Mouse (Mus musculus): Measurements from ENCODE around the gene Ell2.
"Not testable (repeated sequence)": the region's sequence is repeated elsewhere in the genome, so short reads cannot be mapped to it uniquely, and the experiment has no call there.

Ell2 gene

DNA sequence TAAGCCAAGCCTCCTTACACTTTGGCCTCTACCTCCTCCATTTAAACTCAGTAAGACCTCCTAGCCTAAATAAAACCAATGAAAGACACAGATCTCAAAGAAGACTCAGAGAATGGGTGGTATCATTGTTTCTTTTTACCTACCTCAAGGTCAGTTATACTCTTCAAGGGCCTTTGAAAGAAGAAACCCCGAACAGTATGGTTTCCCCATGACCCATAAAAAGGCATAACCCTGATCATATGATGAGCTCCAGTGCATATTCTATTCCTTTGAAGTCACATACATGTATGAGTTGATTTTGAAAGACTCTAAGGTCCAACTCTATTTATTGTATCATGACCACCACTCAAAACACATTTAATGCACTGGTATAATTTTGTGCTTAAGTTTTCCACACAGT lies at the start of gene Ell2:
Gene Ell2 (plus strand): TSS at position 301 of the 400 bp plus-strand sequence.
- no peak for DNase-seq

DNA sequence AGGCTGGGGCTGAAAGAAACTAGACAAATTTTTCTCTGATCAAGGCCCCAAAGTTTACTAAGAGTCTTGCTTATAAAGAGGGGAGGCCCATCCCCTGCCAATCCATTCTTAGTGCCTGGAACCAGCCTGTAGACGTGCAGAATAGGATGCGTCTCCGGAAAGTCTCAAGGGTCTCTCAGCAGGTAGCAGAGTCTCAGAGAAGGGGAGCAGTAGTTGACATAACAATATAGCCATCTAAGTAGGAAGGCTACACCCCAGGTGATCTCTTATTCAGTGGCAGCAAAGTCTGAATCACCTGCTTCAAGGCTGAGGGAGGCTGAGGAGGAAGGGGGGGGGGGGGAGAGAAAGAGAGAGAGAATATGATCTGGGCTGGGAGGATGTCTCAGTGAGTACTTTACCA lies 21.1 kb upstream of the Ell2 start:
- no peak for DNase-seq

DNA sequence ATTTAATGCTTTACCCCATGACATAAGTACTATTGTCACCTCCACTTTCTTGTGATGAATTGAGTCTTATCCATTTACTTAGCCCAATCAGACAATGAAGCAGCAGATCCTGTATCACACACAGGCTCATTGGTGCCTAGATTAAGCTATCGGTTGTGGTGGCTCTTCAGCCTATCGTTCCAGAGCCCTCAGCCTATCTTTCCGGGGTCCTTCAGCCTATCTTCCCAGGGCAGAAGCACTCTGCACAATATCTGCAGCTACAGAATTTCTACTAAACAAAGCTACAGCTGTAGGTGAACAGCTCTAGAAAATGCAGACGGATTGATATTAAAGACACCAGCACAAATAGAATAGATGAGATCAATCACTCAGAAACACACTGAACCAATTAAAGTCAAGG lies 19.6 kb upstream of the Ell2 start:
- DNase-seq, result no peak

DNA sequence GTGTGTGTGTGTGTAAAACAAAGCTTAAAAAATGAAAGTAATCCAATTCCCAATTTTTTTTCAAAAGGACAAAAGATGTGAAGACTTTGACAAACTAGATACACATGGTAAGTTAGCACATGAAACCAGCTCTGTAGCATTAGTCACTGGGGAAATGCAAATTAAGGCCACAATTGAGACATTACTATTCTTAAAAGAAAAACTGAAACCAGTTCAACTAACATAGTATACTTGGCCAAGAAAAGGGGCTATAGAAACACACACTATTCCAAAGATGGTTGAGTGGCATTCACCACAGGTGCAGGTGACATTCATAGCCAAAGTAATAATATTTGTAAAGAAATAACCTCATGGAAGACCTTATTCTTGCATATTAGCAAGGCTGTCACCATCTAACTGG lies 14.9 kb upstream of the Ell2 start:
- DNase-seq, result no peak

DNA sequence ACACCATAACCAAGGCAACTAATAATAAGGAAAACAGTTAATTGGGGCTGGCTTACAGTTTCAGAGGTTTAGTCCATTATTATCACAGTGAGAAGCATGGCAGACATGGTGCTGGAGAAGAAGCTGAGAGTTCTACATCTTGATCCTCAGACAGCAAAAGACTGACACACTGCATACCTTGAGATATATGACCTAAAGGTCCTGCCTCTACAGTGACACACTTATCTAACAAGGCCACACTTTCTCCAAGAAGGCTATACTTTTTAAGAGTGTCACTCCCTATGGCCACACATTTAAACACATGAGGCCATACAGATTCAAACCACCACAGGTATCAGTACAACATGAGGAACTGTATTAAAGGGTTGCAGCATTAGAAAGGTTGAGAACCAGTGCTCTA lies 13.5 kb upstream of the Ell2 start:
- no peak for DNase-seq

DNA sequence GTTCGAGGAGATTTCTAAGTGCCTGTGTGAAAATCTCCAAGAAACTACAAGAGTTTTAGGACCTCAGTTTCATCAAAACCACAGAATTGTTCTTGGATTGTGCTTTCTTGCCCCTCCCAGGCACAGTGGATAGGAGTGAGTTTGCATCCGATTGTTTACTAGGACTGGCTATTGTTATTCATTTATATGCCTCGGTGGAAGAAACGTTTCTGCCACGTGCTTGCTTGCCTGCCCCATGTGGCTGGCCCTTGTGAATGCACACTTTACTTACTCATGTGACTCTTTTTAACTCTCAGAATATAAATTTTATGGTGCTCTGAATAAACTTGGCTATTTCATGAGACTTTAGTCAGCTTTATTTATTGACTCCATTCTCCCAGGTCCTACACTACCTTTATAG lies 3.7 kb upstream of the Ell2 start:
- DNase-seq, result no peak

DNA sequence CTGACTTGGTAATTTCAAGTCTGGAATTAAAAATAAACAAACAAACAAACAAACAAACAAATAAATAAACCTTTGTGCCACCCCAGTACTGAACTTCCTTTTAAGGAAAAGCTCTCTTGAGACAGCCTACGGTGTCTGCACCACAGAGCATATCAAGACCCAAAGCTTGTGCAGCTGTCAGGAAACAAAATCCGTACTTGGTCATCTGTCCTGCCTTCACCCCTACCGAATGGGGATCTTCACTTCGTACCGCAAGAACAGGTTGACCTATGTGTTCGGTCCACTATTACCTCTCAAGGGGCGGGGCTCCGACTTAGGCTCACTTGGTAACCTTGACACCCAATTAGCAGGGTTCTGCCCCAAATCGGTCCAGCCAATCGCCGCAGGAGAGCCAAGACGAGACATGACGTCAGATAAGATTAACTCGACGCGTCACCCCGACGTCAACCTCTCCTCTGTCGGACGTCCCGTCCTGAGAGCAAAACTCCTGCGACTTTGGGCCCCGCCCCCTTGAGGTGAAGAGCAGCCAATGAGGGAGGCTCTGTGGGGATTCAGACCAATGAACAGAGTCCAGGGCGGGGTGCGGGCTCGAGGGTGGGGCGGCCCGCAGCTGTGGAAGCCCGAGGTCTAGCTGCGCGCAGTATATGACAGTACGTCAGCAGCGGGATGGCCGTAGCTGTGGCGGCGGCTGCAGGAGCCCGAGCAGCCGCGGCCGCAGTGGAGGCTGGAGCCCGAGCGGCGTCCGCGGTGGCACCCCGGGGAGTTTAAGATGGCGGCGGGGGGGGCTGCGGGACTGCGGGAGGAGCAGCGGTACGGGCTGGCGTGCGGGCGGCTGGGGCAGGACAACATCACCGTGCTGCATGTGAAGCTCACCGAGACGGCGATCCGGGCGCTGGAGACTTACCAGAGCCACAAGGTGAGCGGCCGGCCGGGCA lies 592 bp downstream of the Ell2 start:
- DNase-seq, result peak; percentile 83 to 86

DNA sequence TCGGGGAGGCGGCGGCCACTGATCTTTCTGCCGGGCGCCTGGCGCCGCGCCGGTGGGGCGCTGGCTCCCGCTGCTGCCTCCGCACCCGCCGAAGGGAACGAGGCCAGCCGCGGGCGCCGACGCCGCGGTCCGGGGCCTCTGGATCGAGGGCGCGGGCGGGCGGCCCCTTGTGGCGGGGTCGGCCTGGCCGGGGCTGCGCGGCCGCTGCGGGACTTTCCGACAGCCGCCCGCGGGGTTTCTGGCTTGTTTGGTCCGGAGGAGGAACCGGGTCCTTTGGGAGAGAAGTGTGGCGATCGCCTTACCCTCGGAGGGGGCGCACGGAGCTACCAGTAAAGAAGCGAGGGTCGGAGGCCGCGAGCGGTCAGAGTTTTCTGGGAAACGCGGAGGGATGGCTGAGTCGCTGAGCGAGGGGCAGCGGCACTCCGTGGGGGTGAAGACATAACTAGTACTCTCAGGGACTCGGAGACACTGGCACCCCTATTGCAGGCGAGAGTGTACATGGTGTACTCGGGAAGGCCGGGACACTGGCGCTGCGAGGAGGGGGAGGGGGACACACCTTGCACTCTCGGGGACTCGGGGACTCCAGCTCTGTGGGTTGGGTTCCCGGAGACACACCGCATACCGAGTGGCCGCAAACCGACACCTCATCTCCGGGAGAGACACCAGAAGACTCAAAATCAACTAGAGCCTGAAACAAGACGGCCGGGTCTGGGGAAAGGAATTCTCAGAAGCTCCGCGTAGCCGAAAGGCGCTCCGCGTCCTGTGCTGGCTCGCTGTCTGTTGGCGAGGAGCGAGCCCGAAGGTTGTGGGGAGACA lies 1.5 kb downstream of the Ell2 start:
- peak; percentile 60 to 61 for DNase-seq

DNA sequence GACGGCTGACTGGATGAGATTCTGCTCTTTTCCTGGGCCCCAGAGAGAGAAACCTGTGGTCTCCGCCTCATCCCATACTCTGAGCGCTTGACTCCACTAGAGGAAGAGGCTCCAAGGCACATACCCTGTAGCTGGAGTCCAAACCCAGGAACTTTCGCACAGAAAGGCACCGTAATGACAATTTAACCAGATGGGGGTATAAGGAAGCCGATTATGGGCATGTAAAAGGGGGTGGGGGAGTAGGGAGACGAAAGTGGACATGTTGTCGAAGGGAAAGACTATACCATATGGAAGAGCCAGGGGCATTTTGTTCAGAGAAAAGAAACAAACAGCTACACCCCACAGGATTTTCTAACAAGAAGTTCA lies 2.1 kb downstream of the Ell2 start:
- DNase-seq, result no peak

DNA sequence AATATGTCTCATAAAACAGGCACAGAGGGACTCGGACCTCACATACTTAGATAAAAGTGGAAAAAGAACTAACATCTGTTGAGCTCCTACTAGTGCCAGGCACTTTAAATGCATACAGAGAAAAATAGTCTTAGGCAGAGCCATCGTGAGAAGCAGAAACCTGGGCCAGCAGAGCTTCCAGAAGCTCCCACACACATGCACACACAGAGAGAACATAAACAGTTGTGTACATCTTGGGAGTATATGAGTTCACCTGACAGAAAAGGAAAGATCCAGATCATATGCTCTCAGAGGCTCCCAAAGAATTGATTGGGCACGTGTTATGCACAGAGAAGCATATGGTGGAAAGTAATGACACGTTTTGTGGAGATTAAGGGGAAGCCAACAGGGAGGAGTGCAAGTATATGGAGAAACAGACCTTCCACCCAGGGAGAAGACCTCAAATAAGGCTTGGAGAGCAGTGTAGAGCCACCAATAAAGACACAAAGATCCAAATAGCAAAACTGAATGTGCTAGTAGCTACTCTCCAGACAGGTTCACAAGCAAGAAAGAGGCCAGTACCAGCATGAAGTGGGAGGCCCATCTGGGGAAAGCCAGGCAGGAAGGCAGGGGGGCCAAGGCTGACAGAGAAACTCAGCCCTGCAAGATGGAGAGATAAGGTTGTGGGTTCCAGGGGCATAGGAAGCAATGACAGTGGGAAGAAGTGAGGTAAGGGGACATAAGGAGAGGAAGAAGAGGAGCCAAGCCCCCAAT lies 2.6 kb downstream of the Ell2 start:
- DNase-seq, result peak in 1 of 2 experiments; percentile 3

DNA sequence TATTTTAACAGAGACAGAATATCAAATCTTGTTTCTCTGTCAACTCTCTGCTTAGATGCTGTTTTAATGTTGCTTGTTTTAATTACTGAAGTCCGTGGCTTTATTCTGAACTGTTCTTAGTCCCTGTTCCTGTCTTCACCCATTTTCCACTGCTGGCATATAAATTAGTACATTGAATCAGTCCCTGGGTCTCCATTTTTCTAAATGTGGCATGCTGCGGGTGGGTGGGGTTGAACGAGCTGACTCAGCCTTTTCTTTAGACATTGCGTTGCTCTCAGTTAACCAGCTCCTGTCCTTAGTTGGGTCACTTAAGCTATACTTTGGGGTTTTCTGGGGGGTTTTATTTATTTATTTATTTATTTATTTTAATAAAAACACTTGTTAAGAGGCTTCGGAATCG lies 3.6 kb downstream of the Ell2 start:
- no peak for DNase-seq

DNA sequence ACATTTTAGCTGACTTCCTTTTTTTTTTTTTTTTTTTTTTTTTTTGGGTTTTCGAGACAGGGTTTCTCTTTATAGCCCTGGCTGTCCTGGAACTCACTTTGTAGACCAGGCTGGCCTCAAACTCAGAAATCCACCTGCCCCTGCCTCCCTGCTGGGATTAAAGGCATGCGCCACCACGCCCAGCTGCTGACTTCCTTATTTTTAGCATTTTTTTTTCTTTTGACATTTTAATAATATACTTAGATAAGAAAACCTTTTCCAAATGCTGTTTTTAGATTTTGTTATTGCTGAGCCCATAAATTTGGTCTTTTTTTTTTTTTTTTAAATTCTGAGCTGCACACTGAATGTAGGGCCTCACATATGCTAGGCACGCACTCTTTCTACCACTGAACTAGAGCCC lies 5.0 kb downstream of the Ell2 start:
- DNase-seq, result not testable (repeated sequence)

DNA sequence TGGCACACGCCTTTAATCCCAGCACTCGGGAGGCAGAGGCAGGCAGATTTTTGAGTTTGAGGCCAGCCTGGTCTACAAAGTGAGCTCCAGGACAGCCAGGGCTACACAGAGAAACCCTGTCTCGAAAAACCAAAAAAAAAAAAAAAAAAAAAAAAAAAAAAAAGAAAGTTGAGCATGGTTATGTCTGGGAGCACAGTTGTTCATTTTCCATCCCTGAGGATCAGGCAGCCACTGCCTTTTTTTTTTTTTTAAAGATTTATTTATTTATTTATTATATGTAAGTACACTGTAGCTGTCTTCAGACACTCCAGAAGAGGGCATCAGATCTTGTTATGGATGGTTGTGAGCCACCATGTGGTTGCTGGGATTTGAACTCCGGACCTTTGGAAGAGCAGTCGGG lies 6.0 kb downstream of the Ell2 start:
- not testable (repeated sequence) for DNase-seq

DNA sequence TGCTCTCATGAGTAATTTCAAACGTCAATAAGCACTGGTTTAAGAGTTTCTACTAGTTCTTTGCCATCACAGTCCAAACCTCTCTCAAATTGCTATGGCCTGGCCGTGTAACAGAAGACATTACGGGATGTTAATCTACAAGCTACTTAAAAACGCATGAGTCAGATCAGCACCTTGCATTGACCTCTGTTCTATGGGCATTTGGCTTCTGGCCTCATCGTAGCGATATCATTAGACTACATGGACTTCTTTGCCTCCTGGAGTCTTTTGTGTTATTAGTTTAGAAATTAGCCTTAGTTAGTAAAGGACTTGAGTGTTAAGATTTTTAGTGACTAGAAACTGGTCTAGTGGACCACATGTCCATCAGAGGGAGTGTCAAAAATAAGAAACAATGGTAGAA lies 7.8 kb downstream of the Ell2 start:
- DNase-seq, result no peak

DNA sequence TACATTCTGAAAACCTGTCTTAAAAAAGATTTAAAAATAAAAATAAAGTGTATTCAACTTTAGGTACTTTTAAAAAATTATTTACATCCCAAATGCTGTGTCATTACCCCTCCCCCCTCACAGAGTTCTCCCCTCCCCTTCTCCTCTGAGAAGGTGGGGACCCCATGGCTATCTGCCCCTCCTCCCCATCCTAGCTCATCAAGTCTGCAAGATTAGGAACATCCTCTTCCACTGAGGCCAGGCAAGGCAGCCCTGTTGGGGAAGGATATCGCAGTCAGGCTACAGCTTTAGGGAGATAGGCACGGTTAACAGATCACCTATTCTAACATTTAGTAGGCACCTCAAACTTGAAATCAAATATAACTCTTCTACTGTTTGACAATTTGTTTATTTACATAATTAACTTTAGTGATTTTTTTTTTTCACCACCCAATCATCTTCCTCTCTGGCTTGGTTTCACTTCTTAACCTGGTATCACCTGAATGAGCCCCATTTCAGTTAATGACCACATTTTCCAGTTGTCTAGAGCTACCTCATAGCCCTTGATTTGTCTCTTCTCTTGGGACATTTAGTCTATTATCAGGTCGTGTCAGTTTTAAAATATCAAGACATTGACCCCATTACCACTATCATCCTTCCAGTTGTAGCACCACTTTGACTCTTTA lies 11.2 kb downstream of the Ell2 start:
- DNase-seq, result no peak

DNA sequence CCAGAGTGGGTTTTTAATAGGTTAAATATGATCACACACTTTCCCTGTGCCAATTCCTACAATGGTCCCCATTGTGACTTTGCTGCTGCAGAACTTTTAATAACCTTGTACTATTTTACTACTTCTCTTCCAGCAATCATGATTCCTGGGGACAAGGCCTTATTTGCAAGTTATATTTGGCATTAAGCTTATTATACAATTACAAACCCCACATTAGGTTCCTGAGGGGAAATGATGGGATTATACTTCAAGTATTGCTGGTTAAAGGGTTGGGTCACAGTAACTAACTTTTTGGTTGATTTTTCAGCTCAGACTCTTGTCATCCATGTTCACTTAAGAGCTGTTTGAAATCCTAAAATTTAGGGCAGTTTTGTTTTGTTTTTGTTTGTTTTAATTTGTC lies 11.8 kb downstream of the Ell2 start:
- DNase-seq, result no peak

DNA sequence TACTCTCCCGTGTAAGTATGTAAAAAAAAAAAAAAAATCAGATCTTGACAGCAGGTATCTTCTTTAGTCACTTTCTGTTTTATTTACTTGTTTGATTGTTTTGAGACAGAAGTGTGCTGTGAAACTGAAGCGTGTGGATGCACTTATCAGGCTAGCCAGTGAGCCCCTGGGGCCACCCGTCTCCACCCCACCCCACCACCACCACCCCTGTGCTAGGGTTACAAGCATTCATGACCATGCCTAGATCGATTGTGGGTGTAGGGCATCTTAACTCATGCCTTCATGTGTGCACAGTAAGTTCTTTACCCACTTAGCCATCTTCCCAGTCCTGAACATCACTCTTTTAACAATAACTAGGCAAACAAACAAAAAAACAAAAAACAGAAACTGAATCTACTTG lies 13.1 kb downstream of the Ell2 start:
- DNase-seq, result no peak

DNA sequence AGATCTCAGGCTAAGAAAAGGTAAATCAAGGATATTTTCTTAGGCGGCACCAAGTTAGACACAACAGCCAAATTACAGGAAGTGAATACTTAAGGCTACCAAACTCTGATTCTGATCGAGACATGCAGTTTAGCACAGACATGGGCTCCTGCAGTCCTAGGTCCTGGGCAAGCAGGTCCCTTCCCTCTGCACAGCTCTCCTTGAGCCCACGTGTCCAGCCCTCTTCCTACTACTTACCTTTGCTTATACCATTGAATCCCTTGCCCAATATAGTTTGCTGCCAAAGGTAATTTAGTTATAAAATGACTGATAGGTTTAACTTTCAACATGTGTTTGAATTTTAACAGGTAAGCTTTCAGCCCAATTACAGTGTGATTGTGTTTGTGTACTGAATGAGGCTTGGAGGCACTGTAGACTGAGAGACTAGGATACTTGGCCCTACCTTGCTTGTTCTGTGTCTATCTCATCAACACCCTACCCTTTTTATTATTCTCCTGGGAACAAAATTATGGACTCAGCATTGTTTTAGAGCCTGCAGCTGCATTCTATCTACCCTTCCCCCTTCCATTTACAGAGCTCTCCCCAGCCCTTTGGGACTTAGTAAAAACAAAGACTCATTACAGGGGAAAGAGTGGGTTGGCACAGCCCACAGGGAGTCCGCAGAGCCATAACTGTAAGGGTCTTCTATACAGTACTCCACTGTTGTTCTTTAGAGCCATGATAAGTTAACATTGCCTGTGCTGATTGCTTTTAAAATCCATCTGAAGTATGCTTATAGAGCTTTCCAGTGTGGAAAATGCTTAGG lies 20.2 kb downstream of the Ell2 start:
- DNase-seq, result no peak

DNA sequence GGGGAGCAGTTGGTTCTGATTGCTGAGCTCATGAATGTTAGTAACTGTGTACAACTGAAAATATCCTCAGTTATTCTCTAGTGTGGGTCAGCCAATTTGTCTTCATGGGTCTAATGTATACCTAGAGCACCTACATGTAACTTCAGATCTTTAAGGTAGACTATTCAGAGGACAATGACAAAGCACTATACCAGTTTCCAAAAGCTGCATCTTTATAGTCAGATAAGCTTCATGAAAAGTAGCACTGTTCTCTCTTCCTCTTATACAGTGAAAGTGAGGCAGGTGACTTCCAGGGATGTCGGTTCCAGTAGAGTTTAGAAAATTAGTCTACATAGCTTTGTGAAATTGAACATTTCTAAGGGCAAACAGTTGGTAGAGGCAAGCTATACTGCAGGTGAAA lies 21.4 kb downstream of the Ell2 start:
- DNase-seq, result no peak

DNA sequence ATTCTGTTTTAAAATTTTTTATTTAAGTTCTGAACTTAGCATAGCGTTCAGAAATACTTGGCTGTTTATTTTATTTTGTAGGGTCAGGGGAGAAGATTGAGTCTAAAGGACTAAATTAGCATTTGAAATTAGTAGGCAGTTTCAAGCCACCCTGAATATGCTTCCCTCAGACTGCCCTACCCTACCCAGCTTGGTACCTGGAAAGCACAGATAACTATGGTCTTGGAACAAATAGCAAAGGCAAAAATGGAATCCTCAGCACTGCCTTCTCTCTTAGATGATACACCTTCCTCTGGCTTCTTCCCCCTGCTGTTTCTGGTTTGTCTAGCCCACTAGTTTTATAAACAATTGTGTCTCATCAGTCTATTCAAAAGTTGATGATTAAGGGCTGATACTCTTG lies 23.3 kb downstream of the Ell2 start:
- DNase-seq, result no peak

DNA sequence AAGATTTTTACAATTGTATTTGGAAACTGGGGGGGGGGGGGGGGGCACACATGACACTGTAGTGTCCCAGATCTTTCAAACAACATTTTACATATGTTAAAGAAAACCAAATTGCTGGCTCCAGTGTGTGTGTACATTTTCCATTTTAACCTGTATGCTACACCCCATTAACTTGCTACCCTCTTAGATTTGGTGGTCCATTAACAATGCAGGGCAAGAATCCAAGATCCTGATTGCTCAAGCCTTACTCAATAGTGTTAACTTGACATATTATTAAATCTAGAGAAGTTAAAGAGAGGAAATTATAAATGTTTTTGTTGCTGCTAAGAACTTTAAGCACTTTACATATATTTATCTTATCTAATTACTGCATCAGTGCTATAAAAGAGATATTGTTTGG lies 24.2 kb downstream of the Ell2 start:
- no peak for DNase-seq

DNA sequence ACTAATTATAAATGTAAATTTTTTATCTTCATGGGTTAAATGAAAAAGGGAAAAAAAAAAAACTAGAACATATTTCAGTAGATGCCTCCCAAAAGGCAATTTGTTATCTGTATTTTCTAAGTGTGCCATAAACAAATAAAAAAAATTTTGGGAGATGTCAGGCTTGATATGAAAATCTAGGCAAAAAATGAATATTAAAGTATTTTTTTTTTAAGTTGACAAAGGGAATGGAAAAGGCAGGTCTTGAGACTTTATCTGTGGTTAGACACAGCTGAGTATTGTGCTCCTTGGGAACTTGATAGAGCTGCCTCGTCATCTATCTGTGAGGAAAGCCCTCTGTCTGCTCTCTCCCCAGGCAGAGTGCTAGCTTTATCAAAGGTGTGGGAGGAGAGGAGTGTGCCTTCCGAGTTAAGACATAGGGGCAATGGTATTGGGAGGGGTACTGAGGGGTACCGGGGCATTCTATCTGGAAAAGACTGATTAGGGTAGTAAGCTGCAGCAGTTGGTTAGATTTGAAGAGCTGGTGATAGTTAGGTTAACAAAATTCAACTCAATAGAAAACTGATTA lies 27.1 kb downstream of the Ell2 start:
- no peak for DNase-seq
